Mouse (Mus musculus): ENCODE measurements at regions not wholly inside any gene's neighbourhood (a gene's known extent, or its start where the extent isn't known, plus 50 kb on each side); places are given as distances from the start of the nearest gene placed in this dataset.

DNA sequence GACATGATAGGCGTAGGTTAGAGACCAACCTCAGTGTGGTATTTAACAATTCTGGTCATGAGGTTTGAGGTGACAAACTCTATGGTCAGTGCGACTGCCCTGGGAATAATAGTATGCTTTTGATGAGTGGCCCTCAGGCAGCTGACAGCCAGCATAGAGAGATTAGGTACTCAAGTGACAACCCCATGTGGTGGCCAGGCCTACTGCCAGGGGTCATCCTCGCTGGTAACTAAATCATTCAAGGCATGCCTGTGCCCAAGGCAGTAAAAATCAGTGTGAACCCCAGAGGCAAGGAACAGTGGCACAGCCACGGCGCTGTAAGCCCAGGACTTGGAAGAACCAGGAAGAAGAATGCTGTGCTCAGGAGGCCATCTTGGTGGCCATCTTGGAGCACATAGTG lies 134.6 kb upstream of the Jarid2 start:
- TF ChIP-seq EP300 (IDR thresholded peaks at IDR 0.05; ENCODE audit: low read depth): no peak
- no peak for TF ChIP-seq CTCF (IDR thresholded peaks at IDR 0.05; ENCODE audit: low read depth)
